Mouse (Mus musculus) thymus, postnatal 4 days (tissue): Measurements from ENCODE around the gene Slc16a10.

ENCODE experiments used
- DNase-seq: peaks from one replicate; pipeline ENCODE4 v3.0.0; 2021

Slc16a10 gene

DNA sequence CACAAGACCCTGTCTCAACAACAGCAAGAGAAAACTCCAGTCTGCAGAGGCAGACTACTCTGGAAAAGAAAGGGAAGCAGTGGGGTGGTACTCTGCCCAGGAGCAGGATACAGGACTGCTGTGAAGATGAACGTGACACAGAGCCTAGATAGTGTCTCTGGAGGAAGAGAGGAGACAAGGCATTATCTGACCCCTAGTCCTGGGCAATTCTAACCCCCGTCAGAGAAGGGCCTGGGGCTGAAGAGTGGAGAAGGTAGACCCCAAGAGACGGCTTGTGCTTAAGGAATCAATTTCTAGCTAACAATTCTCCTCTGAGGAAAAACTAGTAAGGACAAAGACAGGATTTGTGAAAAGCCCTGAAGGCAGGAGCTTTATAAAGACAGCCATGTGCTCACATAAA, 76.7 kb downstream of the Slc16a10 start:
- no peak for DNase-seq

DNA sequence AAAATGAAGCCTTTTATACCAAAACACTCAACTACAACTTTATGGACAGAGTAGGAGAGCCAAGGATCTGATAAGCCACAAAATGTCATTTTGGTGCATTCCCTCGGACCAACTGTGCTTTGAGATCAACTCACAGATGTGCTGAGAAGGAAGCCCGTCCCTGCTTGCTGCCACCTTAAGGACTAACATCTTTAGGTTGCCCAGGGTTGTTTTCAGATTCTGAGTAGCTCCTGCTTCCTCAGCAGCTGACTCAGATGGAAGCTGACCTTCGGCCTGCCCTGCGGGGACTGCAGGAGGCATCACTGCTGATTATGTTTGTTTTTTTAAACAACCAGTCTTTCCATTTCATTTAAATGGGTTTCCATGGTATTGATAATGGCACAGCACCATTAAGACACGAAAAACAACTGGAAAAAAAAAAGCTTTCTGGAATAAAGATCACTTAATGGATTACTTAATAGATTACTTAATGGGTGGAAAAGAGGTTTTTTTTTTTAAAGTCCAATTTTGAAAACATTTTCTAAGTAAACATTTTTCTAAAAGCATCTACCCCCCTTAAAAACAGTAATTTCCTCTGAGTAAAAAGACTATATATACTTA, 78.7 kb downstream of the Slc16a10 start:
- DNase-seq = no peak

DNA sequence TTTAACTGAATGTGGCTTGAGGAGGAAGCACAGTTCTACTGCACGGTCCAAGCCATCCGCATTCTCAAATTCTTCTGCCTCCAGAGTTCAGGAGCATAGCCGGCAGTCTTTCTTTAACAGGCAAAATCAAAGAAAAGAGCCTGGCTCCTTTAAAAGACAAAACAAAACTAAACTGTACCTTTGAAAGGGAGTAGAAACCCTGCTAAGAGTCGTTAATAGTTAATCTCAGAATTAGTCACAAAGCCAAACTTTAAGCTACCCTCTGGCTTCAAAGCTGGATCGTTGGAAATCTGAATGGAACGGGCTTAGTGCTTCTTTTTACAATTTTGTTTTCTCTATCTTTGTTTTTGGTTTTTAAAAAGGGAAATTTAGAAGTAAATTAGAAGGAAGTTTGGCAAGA, 79.2 kb downstream of the Slc16a10 start:
- no peak for DNase-seq

DNA sequence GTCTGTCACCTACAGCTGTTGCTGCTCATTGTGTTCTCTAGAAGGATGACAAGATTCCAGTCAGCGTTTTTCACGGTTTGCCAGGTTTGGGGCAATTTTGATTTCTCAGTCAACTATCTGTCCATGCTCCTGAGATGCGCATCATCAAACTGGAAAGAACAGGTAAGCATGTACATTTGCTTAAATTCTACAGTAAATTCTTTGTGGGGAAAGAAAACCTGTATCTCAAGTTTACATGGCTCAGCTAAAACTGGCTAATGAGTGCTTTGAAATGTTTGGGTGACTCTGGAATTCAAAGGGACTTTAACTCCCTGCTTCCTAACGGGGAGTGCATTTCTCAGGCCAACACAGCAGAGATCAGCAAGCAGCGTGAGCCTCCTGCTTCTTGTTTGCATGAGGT, 80.1 kb downstream of the Slc16a10 start:
- no peak for DNase-seq

DNA sequence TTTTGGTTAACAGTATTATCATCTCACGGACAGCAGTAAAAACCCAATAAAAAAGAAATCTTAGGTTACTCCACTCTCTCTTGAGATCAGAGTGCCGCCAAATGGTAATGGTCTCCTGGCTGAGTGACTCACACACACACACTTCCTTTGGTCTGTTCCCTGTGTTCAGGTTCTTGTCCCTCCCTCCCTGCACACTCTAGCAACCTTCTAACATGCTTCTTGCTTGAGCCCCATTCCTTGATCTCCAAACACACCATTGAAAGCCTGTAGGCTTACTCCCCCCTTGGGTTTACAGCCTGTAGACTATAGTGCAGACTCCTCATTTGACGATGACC, 83.3 kb downstream of the Slc16a10 start:
- DNase-seq = no peak

DNA sequence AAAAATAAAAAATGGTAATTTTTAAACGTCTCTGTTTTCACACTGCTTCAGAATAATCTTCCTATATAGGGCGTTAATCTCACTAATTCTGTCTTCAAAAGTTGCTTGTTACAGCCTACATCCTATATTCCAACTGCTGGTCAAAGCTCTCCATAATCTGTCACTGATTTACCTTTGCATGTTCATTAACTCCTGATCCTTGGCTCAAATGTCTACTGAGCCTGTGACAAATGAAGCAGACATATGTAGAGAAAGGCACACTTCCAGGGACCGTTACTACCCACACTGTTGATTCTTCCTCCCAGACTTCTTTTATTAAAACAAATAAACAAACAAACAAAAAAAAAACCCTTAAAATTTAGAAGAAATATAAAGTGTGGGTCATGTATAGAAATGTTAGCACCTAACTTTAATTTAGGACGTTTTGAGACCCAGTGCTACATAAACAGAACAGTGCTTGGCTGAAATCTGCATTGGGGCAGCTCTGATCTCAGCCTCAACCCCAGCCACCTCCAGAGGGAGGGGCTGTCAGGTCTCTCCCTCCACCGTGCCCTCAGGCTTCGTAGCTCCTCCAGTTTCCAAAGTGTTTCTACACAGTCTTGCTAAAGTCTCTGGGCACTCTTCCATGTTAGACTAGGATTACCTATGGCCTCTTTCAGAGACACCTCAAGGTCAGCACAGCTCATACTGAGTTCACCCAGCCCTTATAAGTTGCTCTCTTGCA, 83.8 kb downstream of the Slc16a10 start:
- DNase-seq = no peak

DNA sequence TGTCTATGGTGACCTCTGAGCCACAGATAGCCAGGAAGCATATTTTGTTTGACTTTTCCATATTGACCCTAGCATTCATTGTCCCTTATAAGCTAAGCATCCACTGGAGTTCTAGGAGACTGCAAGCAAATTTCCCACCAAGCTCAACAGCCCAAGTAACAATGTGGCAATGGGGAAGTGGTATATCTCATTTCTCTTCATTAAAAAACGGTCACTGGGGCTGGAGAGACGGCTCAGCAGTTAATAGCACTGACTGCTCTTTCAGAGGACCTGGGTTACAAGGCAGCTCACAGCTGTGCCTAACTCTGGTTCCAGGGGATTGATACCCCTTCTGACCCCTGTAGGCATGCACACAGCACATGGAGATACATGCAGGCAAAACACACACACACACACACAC, 84.4 kb downstream of the Slc16a10 start:
- no peak for DNase-seq

DNA sequence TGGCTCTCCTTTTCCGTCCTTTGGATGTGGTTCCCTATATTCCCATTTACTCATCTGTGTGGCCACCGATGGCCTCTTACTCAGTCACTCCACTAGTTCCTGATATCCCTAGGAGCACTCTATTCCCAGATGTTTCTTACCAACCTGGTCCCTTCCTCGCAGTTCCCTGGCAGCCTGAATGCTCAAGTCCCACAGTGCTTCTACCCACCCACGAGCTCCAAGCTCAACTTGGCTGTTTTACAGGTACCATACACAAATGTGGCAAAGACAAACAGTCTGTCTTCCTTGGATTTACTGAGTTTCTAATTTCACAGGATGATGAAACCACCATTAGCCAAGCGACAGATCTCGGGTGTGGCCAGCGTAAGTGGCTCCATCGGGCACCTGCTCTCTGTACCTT, 87.6 kb downstream of the Slc16a10 start:
- DNase-seq = no peak

DNA sequence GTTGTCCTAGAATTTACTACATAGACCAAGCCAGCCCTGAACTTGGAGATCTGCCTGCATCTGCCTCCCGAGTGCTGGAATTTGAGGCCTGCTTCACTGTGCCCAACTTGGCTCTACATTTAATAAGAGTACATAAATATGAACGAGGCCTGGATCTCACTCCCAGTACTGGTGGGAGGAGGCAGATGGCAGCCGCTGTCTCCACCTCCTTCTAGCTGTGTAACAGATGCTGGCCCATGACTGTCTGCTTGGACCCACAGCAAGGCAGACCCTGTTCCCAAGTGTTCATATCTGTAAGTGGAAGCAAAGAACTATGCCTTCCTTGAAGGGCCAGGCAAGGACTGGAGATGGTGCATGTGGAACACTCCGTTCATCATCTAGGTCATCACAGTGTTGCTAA, 88.2 kb downstream of the Slc16a10 start:
- DNase-seq = no peak

DNA sequence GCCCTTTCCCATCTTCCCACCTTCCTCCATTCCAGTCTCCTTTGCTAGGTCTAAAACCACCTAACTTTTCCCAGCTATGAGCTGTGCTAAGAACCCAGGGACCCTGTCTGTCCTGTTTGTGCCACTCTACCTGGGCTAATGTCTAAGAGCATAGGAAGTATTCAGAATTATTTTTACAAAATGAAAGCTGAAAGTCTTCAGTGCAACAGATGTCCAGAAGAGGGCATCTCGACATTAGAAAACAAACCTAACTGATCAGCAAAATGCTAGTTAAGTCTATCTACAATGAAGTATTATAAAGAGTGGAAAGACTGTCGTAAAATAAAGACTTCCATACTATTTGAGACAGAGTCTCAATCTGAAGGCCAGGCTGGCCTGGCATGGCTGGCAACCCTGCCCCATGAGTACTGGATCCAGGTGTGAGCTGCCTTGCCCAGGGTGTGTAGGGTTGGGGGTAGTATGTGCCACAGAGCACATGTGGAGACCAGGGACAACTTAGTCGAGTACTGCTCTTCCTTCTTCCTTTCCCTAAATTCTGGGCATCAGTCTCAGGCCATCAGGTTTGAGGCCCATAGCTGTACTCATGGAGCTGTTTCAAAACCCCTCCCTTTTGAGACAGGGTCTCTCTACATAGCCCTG, 88.7 kb downstream of the Slc16a10 start:
- DNase-seq = peak; percentile 24

DNA sequence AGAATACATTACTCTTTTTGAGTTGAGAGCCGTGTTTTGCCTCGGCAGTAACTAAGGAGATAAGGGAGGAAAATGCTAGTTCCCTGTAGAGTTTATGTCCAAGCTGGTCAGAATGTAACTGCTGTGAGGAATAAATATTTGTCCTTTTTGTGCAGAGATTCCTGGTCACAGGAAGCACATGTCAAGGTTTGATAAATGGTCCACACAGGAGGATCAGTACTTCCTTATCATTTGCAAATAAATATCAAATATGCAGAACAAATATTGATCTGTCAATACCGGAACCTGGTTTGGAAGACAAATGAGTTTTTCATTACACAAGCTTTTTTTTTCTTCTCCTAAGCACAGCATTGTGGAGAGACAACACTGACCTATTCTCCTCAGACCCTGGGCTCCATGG, 90.1 kb downstream of the Slc16a10 start:
- DNase-seq = no peak

DNA sequence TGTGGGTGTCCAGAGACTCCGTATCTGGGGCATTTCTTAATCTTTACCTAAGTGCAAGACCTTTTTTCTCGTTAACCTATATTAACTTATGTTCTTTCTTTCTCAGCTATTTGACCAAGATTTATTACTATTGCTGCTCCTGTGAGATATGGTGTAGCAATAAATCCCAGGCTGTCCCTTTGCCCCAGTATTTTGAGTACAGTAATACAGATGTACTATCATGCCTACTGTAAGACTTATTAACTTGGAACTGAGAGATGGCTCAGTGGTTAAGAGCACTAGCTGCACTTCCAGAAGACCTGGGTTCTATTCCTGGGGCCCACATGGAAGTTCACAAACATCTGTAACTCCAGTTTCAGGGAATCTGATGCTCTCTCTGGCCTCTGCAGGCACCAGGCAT, 91.3 kb downstream of the Slc16a10 start:
- no peak for DNase-seq

DNA sequence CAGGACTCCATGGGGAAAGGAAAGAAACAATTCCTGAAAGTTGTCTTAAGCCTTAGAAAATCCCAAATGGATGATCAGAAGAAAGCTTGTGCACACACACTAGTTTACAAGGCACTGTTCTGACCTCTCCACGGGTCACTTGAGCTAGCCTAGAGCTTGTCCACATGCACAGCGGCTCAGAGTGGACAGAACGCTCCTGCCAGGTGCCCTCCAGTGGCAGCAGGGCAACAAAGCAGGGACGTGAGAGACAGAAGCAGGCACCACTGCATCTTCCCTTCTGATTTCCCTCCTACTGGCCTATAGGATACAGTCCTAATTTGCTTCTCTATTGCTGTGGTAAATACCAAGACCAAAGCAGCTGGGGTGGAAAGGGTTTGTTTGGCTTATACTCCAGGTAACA, 100.7 kb downstream of the Slc16a10 start:
- DNase-seq = no peak

DNA sequence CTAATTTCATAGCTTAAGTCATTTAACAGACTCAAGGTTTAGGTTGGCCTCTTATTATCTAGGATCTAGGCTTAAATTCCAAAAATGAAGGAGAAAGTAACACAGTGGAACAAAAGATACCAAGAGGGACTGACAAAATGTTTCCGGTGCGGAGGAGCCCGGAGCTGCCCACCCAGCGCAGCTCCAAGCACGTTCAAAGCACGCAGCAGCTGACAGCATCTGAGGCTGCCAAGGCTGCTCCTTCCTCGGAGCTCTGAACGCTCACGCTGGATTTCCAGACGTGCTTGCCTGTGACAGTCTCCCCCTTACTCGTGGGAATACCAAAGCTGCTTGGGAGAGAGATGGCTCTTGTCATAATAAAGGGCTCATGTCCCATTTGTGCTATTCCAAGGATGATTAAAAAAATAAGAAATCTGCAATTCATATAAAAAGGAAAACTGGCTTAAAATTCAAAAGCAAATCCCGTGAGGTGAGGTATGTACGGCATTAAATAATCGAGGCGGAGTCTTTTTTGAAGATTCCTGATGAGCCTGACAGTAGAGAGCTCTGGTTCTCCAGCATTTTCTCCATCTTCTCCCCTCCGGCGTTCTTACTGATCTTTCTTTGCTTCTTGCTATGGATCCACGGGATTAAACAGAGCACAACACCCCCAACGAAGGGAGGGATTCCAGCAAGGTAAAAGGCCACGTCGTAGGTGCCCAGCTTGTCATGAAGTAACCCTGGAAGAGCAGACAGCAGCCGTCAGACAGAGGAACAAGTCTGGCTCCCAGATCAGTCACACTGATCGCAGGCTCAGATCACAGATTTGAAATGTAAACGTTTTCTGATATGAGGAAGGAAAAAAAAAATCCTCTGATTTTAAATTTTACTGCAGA, 105.1 kb downstream of the Slc16a10 start:
- DNase-seq = no peak

DNA sequence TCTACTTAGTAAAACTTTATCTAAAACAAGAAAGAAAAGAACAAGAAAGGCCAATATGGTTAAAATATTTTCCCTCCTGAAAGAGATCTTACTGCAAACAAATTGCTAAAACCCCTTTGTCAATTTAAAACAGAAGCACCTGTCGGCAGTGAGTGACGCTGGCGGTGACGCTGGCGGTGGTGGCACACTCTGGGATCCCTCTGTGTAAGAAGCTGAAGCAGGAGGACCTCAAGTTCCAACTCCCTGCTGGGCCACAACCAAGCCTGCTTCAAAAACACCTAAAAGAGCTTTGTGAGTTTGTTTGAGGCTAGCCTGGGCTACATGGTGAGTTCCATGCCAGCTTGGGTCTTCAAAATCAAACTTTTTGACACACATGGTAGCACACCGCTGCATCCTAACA, 107.1 kb downstream of the Slc16a10 start:
- no peak for DNase-seq

DNA sequence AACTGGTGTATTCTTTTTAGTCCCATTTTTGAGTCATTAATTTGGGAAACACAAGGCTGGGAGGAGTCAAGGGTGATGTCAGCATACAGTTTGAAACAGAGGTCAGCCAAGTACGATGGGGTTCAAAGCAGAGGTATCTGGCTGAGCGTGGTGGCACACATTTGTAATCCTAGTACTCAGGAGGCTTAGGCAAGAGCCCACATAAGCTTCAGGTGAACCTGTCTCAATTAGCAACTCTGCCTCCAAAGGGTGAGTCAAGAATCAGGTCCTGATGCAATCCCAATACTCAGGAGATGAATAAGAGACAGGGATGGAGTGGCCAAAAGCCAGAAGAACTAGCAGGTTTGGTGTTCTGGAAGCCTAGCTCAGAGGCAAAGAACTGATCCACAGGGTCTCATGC, 109.2 kb downstream of the Slc16a10 start:
- no peak for DNase-seq

DNA sequence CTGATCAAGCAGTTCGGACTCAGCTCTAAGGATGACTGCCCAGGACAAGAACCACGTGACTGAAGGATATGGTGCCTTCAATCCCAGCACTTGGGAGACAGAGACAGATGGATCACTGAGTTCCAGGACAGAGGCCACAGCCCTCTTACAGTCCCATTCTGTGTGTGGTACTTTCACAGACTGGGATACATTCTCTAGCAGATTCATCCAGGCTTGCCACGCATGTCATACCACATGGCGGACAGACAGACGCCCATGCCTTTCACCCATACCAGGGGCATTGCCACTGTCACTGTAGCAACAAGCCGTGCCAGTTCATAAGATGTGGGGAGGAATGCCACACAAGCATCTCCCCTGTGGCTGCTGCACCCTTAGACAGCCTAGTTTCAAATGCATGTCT, 111.3 kb downstream of the Slc16a10 start:
- no peak for DNase-seq

DNA sequence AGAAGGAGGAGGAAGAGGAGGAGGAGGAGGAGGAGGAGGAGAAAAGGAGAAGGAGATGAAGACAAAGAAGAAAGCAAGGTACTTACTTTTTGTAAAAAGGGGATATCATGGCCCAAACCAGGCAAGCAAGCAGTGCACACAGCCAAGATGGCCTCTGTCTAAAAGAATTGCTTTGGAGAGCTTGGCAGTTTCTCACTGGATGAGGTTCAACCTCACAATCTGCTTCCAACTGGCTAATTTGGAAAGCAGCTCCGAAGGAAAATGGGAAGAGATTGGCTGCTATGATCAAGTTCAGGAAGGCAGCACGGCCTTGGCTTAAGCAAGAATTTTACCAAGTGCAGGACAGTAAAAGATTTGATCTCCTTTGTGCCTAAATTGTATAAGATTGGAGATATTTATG, 112.4 kb downstream of the Slc16a10 start:
- DNase-seq = no peak

DNA sequence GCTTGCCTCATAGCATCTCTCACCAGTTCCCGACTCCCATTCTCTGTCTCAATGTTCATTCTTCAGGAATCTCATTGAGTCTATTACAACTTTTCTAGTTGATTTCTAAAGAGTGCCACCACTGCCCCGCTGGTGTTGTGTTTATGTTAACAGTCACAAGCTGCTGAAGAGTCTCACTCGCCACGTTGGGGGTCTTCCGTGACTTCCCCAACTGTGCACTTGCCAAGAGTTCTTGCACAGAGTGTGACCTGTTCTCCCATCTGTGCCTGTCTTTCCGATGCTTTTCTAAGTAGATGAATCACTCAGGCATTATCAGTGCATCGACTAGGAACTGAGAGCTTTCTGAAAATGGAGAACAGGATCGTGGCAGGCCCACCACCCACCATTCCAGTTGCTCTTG, 114.0 kb downstream of the Slc16a10 start:
- DNase-seq = no peak

DNA sequence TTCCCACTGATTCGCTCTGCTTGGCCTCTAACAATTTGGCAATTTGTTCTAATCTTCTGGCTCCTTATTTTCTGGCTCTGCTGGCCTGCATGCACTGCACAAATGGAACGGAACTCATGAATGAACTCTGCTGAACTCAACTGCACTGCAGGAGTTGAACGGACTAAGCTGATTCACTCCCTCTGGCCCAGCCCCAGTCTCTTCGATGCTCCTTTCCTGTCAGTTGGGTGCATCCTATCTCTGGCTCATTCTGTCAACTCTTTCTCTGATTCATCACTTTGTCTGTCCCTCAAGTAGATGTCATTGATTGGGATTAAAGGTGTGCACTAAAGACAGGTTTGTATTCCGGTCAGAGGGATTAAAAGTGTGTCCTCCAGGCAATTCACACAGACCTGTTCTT, 115.5 kb downstream of the Slc16a10 start:
- DNase-seq = no peak

DNA sequence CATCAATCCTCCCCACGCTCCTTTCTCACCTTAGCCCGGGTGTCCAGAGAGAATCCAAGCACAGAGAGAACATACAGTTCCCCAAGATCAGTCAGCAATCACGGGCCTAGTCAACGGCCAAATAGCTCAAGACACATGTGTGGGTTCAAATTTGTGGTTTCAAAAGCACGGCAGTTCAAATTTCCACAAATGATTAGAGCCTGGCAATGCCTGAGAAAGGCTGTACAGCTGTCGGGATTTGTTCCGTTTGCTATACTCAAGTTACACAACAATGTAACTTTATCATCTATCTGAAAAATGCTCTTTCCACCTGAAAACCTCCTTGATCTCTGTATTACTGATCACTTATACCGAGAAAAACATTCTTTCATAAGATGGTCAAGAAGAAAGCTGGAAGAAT, 116.5 kb downstream of the Slc16a10 start:
- DNase-seq = no peak

DNA sequence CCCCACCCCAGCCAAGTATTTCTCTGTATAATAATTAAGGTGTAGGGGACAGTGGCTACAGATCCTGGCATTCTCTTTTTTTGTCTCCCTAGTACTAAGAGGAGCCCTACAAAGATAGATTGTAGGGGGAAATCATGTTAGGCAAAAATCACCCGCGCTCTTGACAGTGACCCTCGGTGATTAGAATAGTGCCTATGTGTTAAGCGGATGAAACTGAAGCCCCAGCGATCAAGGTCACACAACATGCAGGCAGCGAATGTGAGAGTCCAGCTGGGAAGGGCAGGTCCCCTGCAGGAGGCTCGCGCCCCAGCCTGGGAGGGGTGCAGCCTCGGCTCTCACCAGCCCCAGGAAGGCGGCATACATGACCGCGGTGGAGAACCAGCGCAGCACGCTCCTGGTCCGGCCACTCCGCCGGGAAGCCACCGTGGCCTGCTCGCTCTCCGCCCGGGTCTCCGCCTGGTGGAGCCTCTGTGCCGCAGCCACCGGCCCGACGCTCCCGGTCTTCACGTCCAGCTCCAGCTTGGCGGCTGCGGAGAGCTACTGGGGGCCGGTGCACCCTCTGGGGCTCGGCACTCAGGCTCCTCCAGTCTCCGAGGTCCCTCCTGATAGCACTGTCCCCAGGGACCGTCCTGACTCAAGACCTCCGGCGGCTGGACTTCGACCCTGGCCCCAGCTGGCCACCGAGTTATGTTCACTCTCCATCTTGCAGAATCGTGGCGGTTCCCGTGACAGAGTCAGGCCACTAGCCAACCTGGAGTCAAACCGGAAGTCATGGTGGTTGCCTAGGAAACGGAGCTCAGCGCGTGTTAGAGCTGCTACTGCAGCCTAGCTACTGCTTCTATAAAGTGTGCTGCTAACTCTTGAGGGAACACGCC, 117.3 kb downstream of the Slc16a10 start, which contains the start of gene Mfsd4b1:
Mfsd4b1 (minus strand) TSS at position 715 of the 875 bp plus-strand sequence.
- peak; percentile 80 for DNase-seq

DNA sequence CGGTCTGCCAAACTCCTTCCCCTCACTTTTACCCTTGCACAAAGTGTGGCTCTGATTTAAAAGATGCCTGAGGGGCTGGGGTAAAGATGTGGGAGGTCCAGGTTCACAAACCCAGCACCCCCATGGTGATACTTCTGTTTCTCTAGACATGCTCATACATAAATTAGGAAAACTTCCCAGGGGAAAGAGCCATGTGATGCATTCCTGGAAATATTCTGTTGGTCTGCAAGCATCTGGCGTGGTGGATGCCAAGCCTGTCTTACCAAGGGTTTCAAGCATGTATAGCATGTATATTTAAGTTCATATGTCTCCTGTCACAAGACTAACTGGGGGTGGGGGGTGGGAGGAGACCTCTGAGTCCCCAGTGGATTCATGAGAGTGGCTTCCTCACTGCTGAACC, 121.7 kb downstream of the Slc16a10 start:
- no peak for DNase-seq
